Mouse (Mus musculus) thymus, adult 2 months (tissue): ENCODE data around the gene Rbpms2.

Source experiments
- CTCF ChIP-seq: fragments of 200-500 bp; IDR thresholded peaks from 2 replicates; pipeline ENCODE4 v1.5.1; 2012; ENCODE audit warnings: mild to moderate bottlenecking, control low read depth, low read length, moderate library complexity, borderline replicate concordance; ENCODE audit not compliant: control insufficient read depth, poor library complexity, insufficient read depth; ENCODE audit errors: extremely low read depth
- POLR2A ChIP-seq: fragments of 200-500 bp; IDR thresholded peaks from 2 replicates; pipeline ENCODE4 v1.6.1; 2012; ENCODE audit warnings: mild to moderate bottlenecking, low read length, control low read depth, moderate library complexity; ENCODE audit not compliant: control insufficient read depth, poor library complexity, insufficient read depth; ENCODE audit errors: extremely low read depth

DNA sequence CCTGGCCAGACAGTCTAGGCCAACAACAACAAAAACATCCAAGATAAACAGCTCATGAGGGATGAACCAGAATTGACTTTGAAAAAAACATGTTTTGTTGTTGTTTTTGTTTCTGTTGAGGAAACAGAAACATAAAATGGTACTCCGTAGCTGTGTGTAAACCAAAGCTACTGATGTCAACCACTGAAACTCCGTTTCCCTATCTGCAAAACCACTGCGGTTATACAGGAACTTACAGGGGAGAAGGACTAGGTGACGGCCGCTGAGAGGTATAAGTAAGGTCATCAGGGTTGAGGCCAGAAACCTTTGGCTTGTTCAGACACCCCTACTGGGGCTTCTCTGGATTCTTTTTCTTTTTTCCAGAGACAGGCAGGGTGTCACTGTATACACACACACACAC lies 6.6 kb upstream of the Rbpms2 start:
- TF ChIP-seq CTCF (no peak), POLR2A (no peak)
